Mouse (Mus musculus) cerebellum, adult 8-10 months (tissue): ENCODE results near the gene Herc6.

Source experiments
- DNase-seq: peaks from one replicate; pipeline ENCODE4 v3.0.0; 2022

Herc6 gene

DNA sequence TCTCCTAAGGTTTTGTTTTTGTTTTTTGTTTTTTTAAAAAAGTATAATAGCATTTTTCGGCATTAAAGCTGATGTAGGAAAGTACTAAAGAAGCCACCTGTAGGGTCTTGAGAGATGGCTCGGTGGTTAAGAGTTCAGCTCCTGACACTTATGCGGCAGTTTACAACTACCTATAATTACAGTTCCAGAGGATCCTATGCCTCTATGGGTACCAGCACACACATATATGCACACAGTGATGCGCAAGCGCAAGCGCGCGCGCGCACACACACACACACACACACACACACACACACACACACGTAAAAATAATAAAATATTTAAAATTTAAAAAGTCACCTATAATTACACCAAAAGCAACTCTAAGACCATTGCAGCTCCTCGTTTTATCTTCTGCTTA lies 795 bp downstream of the Herc6 start:
- DNase-seq: no peak

DNA sequence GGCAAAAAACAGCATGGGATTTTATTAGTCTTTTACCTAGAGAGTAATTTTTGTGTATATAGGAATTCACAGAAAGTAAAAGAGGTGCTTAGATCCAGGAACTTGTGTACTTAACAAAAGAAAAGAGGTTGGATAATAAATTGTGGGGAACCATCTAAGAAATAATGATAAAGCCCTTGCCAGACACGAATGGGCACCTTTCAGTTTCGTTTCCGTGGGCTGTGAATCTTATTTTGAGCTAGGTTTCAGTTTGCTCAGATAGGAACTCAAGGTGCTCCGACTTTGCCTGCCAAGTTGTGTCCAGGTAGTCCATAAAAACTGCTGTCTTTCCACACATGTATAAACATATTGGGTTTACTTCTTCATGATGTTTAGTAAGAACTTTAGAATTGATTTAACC lies 1.6 kb downstream of the Herc6 start:
- no peak for DNase-seq

DNA sequence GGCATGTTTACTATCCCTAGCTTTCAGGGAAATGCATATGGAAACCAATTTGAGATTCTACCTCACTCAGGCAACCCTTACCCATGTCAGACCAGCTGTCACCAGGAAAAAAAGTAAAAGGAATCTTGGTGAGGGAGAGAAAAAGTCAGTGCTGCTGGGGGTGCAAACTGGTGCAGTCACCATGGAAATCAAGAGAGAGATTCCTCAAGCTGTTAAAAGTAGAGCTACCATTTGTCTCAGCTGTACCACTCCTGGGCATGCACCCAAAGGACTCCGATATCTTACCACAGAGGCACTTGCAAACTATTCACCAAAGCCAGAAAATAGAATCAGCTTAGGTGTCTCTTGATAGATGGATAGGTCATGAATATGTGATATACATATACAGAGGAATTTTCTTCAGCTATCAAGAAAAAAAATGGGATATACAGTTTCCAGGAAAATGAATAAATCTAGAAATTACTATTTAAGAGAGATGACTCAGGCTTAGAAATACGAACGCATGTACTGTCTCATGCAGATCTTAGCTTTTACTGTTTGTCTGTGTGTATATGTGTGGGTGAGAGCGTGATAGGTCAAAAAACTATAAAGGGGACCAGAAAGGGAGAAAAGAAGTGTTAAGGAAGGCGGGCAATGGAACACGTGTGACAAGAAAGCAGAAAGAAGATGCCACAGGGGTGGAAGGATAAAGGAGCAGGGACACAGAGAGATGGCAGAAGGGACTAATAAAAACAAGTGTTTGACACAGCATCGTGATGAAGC lies 24.9 kb downstream of the Herc6 start:
- DNase-seq: no peak

DNA sequence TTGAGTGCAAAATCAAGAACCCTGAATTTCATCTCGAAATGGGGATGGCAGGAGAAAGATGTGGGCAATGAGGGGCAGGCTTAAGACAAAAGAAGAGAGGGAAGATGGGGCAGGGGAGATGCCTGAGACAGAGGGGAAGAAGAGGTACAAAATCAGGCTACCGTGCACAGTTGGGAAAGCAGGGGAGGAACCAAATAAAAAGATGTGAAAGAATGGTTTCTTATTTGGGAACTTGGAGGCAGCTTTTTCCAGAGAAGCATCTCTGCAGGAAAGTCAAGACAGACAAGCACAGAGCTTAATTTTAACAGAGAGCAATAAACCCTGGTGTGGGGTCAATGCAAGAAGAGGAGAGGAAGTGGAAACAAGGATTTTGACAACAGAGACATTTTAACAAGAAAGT lies 27.2 kb downstream of the Herc6 start:
- no peak for DNase-seq

DNA sequence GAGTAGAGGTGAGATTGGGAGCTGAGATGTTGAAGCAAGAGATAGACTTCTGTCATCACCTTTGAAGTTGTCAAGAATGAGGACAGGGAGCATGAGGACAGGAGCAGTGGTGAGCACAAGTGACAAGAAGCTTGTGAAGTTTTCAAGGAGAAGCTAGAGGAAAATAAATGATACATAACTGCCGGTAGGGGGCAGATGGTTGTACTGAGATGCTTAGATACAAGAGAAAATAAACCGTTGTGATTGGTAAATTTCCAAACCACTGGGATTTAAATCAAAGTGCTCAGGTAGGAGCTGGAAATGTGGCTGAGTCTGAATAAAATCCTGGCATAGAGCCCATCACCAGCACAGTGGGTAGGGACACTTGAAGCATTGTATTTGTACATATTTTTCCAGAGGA lies 28.8 kb downstream of the Herc6 start:
- DNase-seq: peak; percentile 3

DNA sequence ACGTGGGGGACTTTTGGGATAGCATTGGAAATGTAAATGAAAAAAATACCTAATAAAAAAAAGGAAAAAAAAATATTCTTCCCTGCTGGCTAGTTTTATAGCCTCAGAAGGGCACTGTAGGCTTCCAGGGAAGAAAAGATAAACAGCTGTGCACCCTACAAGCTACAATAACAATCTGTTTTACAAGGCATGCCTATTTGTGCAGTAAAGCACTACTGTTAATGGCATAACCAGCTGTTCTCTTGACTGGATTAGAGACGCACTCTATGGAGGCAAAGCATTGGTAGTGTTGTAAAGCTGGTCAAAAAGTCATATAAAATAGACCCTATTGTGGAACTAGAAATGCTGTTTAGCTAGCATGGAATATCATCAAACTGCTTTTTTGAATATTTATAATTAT lies 35.0 kb downstream of the Herc6 start:
- no peak for DNase-seq

DNA sequence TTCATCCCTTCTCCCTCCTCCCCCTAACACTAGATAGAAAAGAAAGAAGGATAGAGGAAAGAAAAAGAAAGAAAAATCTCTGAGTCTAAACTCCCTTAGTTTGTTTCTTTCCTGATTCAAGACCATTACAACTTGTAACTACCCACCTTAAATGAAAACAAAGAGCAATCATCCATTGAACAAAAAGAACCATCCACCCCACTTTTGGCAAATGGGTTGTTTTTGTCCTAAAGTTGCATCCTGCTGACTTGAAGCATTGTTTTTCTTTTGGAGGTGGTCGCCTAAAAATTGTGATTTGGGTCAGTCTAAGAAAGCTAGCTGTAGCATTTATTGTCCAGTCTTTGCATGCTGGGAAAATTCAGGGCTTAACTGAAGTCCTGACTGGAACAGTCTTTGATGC lies 58.7 kb downstream of the Herc6 start:
- no peak for DNase-seq

DNA sequence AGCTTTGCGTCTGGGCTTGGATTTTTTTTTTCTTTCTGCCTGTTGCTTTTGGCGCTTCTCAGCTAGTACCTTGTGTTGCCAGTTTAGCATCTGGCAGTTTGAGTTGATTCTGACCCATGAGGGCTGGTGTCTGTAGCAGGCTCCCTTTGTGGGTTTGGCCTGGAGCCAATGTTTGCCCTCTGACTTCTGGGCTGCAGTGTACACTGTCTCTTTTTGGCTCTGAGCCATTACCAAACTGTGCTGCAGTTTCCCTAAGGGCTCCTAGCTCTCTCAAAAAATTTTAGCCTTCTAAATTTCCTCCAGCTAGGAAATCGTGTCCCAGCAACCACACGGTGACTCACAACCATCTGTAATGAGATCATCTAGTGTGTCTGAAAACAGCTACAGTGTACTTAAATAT lies 61.0 kb downstream of the Herc6 start:
- peak; percentile 4 for DNase-seq

DNA sequence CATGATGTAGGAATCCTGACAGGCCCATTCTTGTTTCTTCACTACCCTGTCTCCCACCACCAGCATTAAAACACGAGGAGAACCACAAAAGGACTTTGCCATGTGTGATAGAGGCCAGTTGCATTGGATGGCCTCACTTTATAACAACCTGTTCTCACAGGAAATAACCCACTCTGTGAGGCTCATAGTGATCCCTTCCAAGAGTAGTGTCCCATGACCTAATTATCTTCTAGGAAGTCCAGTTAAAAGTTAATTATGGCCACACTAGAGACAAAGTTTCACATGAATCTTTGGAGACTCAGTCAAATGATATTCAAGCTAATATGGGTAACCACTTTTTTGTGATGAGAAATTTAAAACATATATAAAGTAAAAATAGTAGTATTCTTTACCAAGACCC lies 66.5 kb downstream of the Herc6 start:
- DNase-seq: no peak

DNA sequence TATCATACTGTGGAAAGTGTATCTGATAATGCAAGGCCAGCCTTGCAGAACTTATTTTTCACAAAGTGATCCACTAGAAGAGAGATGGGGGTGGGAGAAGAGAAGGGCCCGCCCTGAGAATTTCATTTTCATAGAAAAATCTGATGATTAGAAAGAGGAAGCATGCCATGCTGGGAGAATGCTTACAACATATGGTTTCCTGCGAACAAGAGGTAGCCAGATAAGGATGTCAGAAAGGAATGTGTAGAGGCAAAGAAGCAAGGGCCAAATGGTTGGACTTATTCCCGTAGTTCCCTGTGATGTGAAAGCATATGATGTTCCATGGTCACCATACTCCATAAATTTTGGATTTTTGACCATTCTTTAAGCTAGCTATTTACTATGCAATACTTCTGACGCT lies 80.5 kb downstream of the Herc6 start:
- DNase-seq: no peak

DNA sequence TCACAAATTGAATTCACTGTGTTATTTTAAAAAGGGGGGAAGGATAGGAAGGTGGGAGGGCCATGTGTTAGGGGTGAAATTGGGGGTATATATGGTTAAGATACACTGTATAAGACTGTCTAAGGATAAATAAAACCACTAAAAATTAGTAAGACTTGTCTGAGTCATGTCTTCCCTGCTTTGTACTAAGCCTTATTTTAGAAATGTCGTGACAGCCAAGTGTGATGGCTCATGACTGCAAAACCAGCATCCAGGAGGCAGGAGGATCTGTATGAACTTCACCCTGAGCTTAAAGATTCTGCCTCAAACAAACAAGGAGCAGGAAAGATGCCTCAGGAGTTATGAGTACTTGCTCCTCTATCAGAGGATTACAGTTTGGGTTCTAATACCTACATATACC lies 103.4 kb downstream of the Herc6 start:
- DNase-seq: no peak

DNA sequence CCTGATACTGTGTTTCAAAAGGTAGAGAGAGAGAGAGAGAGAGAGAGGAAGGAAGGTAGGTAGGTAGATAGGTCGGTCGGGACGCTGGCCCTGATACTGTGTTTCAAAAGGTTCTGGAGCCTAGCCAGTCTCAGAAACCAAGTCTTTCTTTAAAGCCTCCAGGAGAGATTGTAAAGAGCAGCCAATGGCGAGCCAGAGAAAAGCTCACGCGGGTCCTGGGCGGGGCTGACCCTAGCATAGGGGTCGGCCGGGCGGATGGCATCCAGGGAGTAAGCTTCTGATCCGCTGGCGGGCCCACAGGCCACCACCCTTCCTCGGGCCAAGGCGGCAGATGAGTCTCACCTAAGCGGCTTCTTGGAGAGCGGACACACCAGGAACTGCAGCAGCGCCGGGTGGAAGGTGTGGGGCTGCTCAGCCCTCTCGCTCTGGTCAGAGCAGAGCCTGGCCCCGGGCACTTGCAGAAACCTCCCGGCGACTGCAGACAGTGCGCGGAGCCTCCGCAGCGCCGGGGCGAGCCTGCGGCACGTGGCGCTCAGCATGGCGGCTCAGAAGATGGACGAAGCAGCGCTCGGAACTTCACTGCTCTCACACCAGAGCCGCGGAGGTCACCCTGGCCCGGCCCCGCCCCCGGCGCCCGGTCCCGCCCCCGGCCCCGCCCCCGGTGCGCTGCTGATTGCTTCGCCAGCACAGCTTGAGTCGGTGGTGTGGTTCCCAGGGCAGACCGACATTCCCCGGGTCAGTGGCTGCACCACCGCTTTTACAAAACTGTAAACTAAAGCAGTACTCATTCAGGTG lies 110.9 kb downstream of the Herc6 start, which contains the start of gene Pyurf:
Gene Pyurf (minus strand): TSS at position 612 of the 795 bp plus-strand sequence.
- peak; percentile 82 for DNase-seq

DNA sequence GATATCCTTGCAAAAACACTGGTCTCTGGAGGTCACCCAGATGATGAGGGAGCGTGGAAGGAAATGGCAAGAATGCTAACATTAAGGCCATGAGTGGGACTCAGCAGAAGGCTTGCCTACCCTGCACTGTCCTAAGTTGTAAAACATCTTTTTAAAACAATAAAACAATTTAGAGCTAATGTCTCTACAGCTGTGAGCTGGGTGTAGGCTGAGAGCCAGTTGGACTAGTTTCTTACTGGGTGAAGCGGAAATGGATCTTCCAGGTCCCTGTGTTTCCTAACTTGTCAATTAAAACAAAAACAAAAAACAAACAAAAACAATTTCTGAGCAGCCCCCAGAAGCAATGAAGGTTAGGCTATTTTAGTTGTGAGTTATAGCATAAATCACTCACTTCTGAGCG lies 112.3 kb downstream of the Herc6 start:
- no peak for DNase-seq

DNA sequence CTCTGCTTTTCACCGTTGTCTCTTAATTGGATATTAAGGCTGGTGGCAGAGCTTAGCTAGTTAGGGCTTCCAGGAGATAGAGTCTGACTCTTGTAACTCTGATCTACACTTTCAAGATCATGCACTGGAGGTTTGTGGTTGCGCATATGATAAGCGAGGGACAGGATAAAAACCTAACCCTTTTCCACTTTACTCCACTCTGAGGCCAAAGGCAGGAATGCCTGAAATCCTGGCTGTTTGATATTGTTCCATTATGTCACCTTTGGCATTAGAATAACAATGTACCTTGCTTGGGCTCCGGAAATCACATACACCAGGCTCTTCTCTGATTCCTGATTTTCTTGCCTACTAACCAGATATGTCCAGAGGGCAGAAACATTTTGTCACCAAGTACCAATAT lies 120.9 kb downstream of the Herc6 start:
- no peak for DNase-seq

DNA sequence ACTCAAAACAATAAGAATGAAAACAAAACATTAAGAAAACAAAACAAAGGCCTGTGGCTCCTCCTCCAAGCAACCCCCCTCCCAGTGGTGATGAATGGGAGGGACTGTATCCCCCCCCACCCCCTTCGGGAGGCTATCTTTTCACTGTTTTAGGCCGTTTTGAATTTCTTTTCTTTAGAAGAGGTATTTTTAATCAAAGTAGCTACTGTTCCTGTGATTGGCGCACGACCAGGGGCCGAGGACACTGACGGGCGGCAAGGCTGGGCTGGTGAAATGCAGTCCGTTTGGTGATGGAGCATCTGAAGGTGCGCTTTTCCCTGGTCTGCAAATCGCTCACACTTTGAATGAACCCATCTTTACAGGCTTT lies 121.6 kb downstream of the Herc6 start, which contains the start of gene Lancl2:
Gene Lancl2 (plus strand): TSS at position 165 of the 367 bp plus-strand sequence.
- peak; percentile 69 for DNase-seq

DNA sequence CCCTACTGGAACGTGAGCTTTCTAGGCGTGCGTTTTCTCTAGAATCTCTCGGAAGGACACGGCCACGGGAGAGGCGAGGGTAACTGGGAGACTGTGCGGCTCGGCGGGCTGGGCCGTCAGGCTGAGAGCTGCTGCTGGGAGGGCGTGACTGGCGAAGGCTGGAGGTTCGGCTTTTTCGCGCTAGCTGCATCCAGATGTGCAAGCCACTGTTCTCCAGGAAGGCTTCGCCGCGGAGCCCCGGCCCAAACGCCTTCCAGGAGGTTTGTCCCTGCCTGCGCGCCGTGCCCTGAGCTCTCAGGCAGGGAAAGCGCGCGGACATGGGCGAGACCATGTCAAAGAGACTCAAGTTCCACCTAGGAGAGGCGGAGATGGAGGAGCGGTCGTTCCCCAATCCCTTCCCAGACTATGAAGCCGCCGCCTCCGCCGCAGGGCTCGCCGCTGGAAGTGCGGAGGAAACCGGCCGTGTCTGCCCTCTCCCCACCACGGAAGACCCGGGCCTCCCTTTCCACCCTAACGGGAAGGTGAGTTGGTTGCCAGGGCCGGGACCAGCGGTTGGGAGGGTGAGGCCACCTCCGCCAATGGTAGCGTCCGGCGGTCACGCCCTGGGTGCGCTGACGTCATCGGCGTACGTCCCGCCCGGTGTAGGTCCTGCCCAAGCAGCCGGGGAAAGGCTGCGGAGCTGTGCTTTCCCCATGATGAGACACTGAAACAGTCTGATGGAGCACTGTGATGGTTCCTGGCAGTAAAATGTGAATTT lies 122.1 kb downstream of the Herc6 start:
- peak; percentile 97 for DNase-seq

DNA sequence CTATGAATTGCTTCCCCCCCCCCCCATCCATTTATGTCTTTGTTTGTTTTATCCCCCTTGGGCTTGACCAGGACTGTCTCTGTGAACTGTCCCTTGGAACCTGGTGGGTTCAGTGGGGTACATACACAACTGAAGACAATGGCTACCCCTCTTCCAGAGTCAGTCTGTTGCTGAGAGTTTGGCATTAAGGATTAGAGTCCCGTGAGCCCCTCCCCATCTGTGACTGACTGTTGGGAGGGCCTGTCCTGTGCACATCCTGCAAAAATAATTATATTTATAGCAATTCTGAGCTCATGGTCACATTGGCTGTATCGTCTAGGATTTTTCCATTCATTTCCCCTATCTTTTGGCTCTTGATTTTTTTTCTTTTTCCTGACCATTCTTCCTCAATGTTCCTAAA lies 122.9 kb downstream of the Herc6 start:
- DNase-seq: no peak

DNA sequence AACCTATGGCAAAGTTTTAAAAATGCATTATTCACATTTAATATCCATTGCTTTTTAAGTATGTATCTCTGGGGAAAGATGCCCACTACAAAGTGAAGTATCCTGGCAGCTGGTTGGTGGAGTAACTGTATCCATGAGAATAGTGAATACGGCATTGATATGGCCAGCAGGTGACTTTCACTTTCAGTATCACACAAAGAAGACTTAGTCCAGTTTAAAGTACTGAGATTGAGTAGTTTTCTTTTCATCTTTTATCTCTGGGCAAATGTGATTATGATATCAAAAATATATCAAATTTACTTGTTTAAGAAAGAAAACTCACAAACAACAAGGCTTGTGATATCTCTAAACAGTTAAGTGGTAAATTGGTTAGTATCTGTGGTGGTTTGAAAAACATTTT lies 125.9 kb downstream of the Herc6 start:
- no peak for DNase-seq

DNA sequence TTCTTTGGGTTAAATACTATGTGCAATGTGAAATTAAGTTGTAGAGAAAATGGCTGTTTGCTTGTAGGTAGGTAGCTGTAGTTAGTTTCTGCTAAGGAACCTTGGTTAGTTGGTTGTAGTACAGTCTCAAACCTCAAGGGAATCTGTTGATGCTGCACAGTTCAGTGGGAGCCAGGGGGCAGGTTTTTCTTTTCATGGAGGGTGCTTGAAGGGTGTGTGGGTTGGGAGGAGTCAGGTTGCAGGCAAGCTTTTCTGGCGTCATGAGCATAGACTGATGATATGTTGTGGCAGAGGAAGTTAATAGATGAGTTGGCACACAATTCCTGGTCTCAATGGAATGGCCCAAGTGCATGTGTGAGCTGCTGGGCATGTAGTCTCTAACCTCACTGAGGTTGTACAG lies 130.9 kb downstream of the Herc6 start:
- DNase-seq: no peak
